Mouse (Mus musculus) lung, postnatal 4 days (tissue): ENCODE measurements around the gene Npm3.
A peak's percentile ranks its signal among the peaks of the same experiment; 100 is the strongest.

Experiments used
- DNase-seq, 2 experiments: peaks; one replicate each; pipeline ENCODE4 v3.0.0; 2021

Gene Npm3

DNA sequence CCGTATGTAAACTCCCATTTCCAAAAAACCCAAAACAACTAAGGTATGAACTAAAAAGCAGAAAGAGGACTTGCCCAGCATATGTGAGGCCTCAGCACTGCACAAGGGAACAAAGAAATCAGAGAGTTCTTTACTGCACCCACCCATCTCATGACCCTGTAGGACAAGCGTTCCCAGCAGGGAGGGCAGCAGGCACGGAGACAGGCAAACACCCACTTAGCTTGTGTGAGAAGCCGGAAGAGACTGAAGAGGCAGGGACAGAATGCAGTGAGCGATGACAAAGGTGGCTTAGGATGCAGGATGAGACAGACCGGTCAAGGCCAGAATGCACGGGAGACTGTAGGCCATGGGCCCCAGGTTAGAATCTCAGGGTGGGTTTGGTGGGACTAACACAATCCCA lies 17.7 kb downstream of the Npm3 start:
- DNase-seq = no peak

DNA sequence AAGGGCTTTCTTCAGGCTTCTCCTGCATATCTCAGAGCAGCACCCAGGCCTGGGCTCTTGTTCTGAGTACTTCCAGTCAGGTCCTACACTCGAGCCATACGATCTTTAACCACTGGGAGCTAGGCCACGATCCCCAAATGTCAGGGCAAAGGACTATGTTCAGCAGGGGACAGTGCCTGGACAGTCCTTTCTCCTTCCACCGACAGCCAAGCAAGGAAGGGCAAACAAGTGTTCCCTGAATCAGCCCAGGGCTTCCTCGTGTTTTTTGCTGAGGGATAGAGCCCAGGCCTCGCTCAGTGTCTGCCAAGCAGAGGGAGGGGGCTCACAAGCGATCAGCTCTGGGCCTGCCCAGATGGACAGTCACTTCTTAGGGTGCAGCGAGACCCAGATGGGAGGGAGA lies 19.3 kb downstream of the Npm3 start:
- no peak for DNase-seq

DNA sequence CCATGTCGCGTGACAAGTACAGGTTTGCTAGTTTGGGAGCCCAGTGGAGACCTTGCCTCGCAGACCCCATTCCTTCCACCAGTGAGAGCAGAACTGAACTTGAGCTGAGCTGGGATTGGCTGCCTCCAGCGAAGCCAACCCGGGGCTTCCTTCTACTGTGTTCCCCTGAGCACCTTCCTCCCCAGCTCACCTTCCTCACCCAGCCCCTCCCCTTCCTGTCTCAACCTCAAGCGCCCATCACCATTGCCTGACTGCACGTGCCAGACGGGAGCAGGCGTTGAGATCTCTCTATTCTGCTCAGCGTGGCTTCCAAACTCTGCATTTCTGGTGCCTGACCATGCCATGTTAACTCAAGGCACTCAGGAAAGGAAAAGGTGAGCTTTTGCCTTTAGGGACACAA lies 22.2 kb downstream of the Npm3 start:
- DNase-seq = no peak

DNA sequence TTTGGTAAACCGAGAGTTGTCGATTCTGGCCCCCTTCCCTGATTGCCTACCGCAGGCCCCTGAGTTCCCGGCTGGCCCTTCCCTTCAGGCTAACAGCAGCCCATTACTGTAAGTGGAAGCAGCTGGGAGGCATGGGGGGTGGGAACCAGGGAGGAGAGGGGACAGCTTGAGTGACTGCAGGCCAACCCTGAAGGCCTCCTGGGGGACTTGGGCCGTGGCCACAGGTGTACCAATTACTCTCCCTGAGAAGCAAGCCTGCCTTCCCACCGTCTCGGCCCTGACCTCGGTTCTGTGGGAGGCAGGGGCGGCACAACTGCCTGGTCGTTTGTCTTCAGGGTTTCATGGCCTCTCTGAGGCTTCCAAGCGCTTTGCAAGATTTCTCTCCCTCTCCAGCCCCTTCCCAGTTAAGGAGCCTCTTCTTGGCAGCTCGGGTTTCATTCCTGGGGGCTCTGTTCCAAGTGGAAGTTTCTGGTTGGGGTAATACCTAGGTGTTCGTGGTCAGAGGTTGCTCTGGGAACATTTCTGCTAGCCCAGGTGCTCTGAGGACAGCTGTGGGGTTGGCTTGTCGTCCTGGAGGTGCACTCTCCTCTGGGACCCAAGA lies 23.6 kb downstream of the Npm3 start:
- no peak for DNase-seq

DNA sequence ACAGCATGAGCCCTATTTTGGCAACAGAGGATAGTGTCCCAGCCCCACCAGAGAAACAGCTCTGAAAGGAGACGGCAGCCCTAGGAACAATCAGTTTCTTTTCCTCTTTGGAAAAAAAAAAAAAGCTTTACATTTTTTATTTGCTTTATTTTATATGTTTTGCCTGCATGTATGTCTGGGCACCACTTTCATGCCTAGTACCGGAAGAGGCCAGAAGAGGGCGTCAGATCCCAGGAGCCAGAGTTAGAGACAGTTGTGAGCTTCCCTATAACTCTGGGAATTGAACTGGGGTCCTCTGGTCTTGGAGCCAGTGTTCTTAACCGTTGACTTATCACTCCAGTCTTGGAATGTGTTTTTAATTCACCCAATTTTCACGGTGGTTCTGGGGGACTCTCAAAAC lies 27.2 kb downstream of the Npm3 start:
- DNase-seq = no peak

DNA sequence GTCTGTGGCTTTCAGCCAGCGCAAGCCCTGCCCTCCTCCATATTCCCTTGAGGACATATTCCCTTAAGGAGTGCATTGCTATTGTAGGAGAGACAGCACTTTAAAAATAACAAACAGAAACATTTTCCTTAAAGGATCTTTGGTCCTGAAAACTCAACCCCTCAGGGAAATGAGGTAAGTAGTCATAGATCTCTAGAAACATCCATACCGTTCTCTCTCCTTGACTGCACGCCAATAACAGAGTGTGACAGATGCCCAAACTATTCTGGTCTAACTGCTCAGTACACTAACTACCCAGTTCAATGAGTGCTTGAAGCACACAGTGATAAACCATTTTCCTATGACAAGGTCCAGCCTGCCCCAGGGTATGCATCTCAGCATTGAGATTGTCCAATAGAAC lies 31.1 kb downstream of the Npm3 start:
- no peak for DNase-seq

DNA sequence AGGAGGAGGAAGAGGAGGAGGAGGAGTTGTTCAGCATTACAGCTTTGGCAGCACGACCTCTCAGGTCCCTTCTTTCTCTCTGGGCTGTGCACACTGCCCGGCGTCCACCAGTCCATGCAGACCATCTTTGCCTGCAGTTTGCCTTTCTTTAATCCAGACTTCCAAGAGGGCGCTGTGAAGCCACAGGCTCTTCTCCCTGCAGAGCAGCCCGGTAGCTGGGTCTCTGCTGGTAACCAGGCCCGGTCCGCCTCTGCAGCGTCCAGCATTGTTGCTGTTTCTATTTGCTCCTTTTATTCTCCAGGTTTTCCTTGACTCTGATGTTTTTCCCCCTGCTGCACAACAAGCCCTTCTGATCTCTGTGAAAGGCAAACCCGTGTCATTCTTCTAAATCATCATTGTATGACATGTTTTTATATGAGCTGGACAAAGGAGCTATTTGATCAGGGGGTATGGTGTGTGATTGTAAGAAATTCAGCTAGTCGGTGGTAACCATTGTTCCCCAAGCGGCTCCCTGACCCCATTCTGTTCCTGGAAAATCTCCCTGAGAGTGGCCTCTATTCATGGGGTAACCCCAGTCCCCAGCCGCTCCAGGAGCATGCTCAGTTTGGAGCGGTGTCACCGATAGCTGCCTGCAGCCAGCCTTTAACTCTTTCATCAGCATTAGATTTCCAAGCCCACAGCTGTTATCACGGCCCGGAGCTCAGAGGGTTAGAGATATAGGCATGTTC lies 31.7 kb downstream of the Npm3 start:
- DNase-seq = peak; percentile 41 to 43

DNA sequence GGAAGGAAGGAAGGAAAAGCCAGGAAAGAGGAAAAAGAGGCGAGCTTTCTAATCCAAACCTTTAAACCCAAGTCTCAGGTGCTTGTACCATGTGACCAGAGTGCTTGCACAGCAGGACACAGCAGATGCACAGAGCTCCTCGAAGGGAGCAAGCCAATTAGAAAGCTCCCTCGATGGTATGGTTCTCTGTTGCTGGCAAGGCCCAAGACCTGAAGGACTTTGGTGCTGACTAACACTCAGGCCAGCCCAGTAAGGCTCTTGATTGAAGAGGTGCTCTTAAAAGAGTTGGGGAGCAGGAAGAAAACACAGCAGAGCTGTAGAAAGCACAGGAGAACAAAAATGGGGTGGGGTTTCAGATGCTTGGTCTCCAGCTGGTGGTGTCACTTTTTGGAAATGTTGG lies 40.7 kb downstream of the Npm3 start:
- peak in 1 of 2 experiments; percentile 35 for DNase-seq
